Mouse (Mus musculus): ENCODE data around the gene Foxf2. TPM values are rescaled to one million over a fixed set of nuclear protein-coding genes. Genes with fewer than 3 reads are reported as not detected.

The Foxf2 gene
- polyA plus RNA-seq, 1 experiment from 2014 or later: 3.5 TPM

DNA sequence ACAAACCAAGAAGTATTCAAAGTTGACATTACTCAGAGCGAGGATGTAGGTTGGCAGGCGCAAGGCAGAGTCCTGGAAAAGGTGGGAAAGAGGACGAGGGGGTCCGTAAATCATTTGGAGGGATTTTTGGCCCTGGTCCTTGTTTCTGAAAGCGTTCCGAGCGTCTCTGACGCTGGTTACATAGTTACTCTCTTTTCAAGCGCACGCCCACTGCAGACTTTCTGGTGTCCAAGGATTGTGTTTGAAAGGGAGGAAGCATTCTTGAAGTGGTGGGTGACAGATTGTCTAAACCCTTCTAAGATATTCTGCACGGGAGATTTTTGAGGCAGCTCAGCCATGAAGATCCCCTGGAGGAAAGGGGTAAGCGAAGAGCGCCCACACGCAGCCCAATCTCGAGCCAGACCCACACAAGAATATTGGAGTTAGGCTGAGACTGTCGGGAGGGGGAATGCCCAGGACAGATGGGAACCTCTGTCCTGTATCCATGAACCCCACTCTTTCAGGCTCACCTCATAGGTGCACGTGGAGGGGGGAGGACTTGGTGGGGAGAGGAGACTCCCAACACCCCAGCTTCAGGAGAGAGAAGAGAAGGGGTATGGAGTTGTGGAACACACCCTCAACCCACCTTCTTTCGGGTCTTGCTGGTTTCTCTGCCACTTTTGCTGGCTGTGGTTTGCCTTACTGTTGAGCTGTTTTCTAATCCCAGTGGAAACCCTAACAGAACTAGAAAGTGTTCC lies 6.5 kb upstream of the Foxf2 start:
- no peak overlapping the region for H3K27ac ChIP-seq
- H3K4me1 ChIP-seq: peaks cover 39% of the 10 kb centered on the region
- H3K9me3 ChIP-seq: no peaks in the 10 kb centered on the region
- H3K4me3 ChIP-seq: 0 out of 2 replicates have a peak overlapping the region, but pooled peaks have one; percentile 39
- peak; percentile 15 for DNase-seq (ENCODE audit: extremely low spot score, low spot score)
- WGBS: 2% methylated on average over 18 of the region's 18 CpGs
- peaks cover 100% of the 10 kb centered on the region for H3K27me3 ChIP-seq (ENCODE audit: poor library complexity, severe bottlenecking)
- H3K36me3 ChIP-seq (replicated peaks): no peaks in the 10 kb centered on the region

DNA sequence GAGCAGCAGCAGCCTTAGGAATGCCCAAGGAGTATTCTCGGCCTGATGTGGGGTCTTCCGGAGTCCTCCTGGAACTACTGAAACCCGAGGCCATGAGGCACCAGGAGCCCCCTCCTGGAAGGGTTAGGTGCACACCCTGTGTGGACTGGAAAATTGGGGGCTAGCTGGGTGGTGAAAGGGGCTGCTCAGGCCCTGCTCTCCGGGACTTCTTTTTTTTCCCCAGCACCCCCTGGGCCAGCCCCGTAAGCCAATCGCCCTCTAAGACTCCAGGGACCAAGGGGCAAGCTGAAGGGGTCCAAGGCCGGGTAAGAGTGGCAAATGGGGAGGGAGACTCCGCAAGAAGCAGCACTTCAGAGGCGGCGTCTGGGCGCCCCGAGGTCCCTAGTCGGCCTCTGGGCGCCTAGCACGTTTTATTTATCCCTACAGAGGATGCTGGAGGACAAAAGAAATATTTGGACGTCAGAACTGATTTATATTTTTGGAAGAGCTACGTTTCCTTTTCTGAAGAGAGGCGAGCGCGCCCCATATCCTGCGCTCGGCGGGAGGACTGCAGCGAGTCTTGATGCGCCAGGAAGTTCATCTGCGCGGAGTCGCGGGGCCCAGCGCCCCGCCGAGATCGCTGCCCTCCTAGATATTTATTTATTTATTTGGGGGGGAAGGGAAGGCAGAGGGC lies 5.7 kb upstream of the Foxf2 start:
- H3K36me3 ChIP-seq (replicated peaks): no peaks in the 10 kb centered on the region
- no peak overlapping the region; the same call in 1 of the 2 replicates for H3K27ac ChIP-seq
- peak overlapping the region; percentile 23 for H3K4me3 ChIP-seq
- peaks cover 43% of the 10 kb centered on the region for H3K4me1 ChIP-seq
- peaks cover 100% of the 10 kb centered on the region for H3K27me3 ChIP-seq (ENCODE audit: poor library complexity, severe bottlenecking)
- DNase-seq (ENCODE audit: extremely low spot score, low spot score): peak; percentile 25
- no peaks in the 10 kb centered on the region for H3K9me3 ChIP-seq
- WGBS: under 1% methylated on average over 33 of the region's 33 CpGs

DNA sequence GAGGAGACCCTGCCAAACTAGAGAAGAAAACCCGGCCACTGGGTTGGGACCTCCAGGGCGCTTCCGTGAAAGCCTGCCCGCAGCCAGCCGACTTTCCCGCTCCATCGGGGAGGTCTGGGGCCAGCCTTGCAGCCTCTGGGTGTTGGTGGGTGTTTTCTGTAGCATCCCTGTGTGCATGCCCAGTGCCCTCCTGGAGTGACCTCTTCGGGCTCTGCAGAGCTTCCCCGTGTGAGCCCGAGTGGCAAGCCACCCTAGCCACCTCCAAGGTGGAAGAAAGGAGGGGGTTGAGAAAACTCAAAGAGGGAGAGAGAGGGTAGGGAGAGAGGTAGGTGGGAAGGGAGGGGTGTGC lies 5.1 kb upstream of the Foxf2 start:
- WGBS: under 1% methylated on average over 10 of the region's 10 CpGs
- Histone ChIP-seq H3K9me3 (no peaks in the 10 kb centered on the region), H3K4me1 (peaks cover 45% of the 10 kb centered on the region), H3K36me3 (replicated peaks) (no peaks in the 10 kb centered on the region), H3K27me3 (ENCODE audit: poor library complexity, severe bottlenecking) (peaks cover 100% of the 10 kb centered on the region), H3K4me3 (peak overlapping the region; percentile 23), H3K27ac (no peak overlapping the region)
- no peak for DNase-seq (ENCODE audit: extremely low spot score, low spot score)

DNA sequence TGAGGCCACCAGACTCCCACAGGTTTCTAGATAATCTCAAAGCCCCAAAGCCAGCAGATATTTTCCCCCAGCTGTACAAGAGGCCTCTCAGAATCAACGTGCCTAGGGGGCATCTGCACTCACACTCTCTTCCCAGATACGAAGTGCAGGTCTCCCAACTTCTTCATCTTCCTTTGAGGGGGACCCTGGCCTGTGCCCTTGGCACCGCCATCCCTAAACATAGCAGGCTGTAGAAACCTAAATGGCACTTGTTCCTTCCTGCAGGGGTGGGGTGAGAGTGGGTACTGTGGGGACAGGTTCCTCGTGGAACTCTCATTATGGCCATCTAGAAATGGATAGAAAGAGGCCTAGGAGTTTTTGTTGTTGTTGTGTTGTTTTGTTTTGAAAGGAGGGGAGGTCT lies 4.7 kb upstream of the Foxf2 start:
- no peak for DNase-seq (ENCODE audit: extremely low spot score, low spot score)
- Histone ChIP-seq H3K36me3 (replicated peaks) (no peaks in the 10 kb centered on the region), H3K4me1 (peaks cover 50% of the 10 kb centered on the region)

DNA sequence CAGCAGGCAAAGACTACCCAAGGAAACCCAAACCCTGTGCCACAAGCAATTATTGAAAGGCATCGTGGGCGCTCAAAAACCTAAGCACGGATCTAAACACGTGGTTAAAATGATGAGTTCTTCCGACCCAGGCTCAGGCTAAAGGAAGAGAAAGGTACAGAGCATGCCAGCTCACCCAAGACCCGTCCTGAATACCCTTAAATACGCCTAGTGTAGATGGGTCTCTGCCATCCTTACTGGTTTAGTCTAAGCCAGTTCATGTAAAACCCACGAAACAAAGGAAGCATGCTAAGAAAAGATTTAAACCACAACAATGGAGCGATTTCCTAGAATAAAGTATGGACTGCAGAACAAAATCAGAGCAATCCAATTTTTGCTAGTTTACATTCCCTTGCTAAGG lies 3.9 kb upstream of the Foxf2 start:
- H3K27me3 ChIP-seq (ENCODE audit: poor library complexity, severe bottlenecking): peaks cover 100% of the 10 kb centered on the region
- no peak for DNase-seq (ENCODE audit: extremely low spot score, low spot score)
- no peak overlapping the region for H3K4me3 ChIP-seq
- H3K27ac ChIP-seq: no peak overlapping the region
- no peaks in the 10 kb centered on the region for H3K9me3 ChIP-seq
- H3K4me1 ChIP-seq: peaks cover 58% of the 10 kb centered on the region
- 2% methylated on average over 9 of the region's 9 CpGs for WGBS
- H3K36me3 ChIP-seq (replicated peaks): no peaks in the 10 kb centered on the region

More for the DNA sequence above, 4.7 kb upstream of the Foxf2 start:
- 1% methylated on average over 4 of the region's 4 CpGs for WGBS
- H3K27me3 ChIP-seq (ENCODE audit: poor library complexity, severe bottlenecking): peaks cover 100% of the 10 kb centered on the region
- no peaks in the 10 kb centered on the region for H3K9me3 ChIP-seq
- no peak overlapping the region for H3K4me3 ChIP-seq
- no peak overlapping the region for H3K27ac ChIP-seq

DNA sequence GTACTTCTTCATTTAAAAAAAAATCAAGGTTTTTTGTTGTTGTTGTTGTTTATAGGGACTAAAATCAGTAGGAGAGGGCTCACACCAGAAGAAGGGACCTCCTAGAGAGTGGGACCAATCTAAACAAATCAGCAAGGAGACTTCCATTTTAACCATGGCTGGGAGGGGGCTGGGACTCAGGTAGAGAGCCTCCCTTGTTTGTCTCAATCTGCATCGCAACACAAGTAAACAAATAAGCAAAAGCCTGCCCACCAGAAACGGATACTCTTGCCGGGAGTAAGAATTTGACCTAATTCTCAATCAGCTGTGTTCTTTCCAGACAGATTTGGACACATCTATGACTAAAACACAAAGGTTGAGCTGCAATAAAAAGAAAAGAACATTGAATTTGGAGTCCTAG lies 3.2 kb upstream of the Foxf2 start:
- H3K4me1 ChIP-seq: peaks cover 62% of the 10 kb centered on the region
- peaks cover 100% of the 10 kb centered on the region for H3K27me3 ChIP-seq (ENCODE audit: poor library complexity, severe bottlenecking)
- no peaks in the 10 kb centered on the region for H3K9me3 ChIP-seq
- H3K4me3 ChIP-seq: no peak overlapping the region
- no peak overlapping the region for H3K27ac ChIP-seq
- H3K36me3 ChIP-seq (replicated peaks): no peaks in the 10 kb centered on the region
- DNase-seq (ENCODE audit: extremely low spot score, low spot score): no peak
- 2% methylated on average over 3 of the region's 3 CpGs for WGBS

DNA sequence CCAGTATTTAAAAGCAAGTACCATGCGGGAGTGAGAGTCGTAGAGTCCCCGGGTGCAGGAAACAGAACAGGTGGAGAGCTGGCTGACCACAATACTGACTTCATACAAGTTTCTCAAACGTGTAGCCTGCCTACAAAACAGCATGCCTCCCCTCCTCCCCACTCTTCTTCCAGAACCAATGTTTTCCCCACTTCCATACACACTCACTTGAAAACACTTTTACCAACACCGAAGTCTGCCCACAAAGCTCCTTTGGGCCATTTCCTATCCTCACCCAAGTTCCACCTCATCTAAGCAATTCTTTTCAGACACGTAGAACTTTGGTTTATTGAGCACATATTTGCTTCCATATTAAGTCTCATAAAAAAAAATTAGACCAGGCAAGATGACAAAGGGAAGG lies 2.3 kb upstream of the Foxf2 start:
- H3K4me3 ChIP-seq: no peak overlapping the region
- no peaks in the 10 kb centered on the region for H3K36me3 ChIP-seq (replicated peaks)
- DNase-seq (ENCODE audit: extremely low spot score, low spot score): no peak
- 2% methylated on average over 6 of the region's 6 CpGs for WGBS
- H3K27ac ChIP-seq: no peak overlapping the region
- H3K4me1 ChIP-seq: peaks cover 57% of the 10 kb centered on the region
- H3K9me3 ChIP-seq: no peaks in the 10 kb centered on the region
- peaks cover 100% of the 10 kb centered on the region for H3K27me3 ChIP-seq (ENCODE audit: poor library complexity, severe bottlenecking)

DNA sequence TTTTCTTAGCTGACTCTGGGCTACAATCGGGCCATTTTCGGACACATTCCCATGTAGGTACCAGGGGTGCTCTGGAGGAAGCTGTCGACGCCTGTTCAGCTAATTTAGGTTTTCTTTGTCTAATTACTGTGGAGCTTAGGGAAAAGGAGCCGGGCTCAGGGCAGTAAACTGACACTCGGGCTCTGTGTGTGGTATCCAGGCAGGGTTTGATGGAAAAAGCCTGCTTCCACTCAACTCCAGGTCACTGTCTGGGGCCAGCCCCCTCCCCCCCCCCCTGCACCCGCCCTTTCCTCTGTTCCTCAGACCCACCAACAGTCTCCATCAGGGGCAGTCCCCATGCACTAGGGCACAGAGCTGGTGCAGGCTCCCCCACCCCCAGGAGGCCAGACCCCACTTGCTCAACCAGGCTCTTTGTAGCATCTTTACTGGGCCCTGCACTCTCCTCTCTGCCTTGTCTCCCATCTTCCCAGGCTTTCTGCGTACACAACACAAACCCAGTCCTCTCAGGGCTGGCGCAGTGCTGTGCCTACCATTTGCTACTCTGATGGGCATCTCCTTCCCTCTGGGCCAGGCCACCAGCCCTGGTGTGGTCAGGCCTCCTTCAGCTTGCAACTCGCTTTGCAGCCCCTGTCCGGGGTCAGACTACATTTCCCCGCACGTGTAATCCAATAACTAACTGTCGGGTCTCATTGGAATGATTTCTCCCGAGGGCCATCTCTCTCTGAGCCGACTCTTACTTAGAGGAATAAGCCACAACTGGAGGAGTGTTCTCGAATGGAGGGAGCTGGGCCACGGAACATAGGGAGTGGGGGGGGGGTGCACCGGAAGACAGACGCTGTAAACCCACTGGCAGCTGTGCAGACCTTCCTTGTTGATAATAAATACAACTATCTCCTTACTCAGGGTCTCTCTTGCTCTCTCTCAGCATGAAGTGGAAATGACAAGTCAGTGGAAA lies 1.4 kb upstream of the Foxf2 start:
- H3K9me3 ChIP-seq: no peaks in the 10 kb centered on the region
- peaks cover 56% of the 10 kb centered on the region for H3K4me1 ChIP-seq
- no peaks in the 10 kb centered on the region for H3K36me3 ChIP-seq (replicated peaks)
- DNase-seq (ENCODE audit: extremely low spot score, low spot score): peak; percentile 43
- peaks cover 100% of the 10 kb centered on the region for H3K27me3 ChIP-seq (ENCODE audit: poor library complexity, severe bottlenecking)
- no peak overlapping the region for H3K27ac ChIP-seq
- under 1% methylated on average over 19 of the region's 20 CpGs for WGBS
- peak overlapping the region; percentile 55; the same call in 1 of the 2 replicates for H3K4me3 ChIP-seq

DNA sequence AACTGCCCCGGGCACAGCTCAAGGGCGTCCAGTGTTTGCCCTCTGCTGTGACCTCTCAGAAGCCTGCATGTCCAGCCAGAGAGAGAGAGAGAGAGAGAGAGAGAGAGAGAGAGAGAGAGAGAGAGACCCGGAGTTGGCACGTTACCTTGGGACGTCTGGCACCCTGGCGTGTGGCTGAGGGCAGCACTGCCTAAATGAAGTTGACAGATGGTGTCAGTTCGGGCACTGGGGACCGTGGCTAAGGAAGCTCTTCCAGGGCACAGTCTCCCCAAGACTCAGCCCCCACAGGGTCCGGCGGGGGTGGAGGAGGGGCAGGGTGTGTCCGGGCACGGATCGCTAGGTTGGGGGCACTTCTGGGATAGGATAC lies 667 bp upstream of the Foxf2 start:
- H3K4me1 ChIP-seq: peaks cover 58% of the 10 kb centered on the region

DNA sequence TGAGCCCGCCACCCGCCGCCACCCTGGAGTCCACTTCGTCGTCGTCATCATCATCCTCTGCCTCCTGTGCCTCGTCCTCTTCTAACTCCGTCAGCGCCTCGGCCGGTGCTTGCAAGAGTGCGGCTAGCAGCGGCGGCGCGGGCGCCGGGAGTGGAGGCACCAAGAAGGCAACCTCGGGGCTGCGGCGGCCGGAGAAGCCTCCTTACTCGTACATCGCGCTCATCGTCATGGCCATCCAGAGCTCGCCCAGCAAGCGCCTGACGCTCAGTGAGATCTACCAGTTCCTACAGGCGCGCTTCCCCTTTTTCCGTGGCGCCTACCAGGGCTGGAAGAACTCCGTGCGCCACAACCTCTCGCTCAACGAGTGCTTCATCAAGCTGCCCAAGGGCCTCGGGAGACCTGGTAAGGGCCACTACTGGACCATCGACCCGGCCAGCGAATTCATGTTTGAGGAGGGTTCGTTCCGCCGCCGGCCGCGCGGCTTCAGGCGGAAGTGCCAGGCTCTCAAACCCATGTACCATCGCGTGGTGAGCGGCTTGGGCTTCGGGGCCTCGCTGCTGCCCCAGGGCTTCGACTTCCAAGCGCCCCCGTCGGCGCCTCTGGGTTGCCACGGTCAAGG lies 676 bp downstream of the Foxf2 start:
- Histone ChIP-seq H3K4me1 (peaks cover 53% of the 10 kb centered on the region), H3K36me3 (replicated peaks) (no peaks in the 10 kb centered on the region), H3K27me3 (ENCODE audit: poor library complexity, severe bottlenecking) (peaks cover 100% of the 10 kb centered on the region), H3K9me3 (no peaks in the 10 kb centered on the region), H3K27ac (peak overlapping the region; percentile 73), H3K4me3 (peak overlapping the region; percentile 55)
- peak; percentile 56 for DNase-seq (ENCODE audit: extremely low spot score, low spot score)
- under 1% methylated on average over 60 of the region's 60 CpGs for WGBS

More for the DNA sequence above, 667 bp upstream of the Foxf2 start:
- H3K36me3 ChIP-seq (replicated peaks): no peaks in the 10 kb centered on the region
- peaks cover 100% of the 10 kb centered on the region for H3K27me3 ChIP-seq (ENCODE audit: poor library complexity, severe bottlenecking)
- peak overlapping the region; percentile 55 for H3K4me3 ChIP-seq
- H3K27ac ChIP-seq: no peak overlapping the region; the same call in none of the 2 replicates
- H3K9me3 ChIP-seq: no peaks in the 10 kb centered on the region
- 0% methylated on average over 13 of the region's 13 CpGs for WGBS
- no peak for DNase-seq (ENCODE audit: extremely low spot score, low spot score)

DNA sequence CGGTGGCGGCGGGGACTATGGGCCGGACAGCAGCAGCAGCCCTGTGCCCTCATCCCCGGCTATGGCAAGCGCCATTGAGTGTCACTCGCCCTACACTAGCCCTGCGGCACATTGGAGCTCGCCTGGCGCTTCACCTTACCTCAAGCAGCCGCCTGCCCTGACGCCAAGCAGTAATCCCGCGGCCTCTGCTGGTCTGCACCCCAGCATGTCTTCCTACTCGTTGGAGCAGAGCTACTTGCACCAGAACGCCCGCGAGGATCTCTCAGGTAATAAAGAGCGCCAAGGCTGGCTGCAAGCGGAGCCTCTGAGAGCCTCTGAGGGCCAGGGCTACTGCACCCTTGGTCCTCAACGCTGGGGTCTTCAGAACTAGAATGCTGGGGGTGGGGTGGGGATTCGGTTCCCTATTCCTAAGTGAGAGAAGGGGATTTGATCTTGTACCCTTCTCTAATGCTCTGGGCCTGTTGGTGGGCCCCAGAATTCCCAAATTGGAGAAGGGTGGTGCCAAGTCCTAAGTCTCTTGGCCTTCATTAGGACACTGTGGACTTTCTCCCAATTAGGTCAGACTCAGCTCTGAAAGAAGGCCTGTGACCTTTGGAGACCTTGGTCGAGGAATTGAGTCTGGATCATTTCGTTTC lies 1.5 kb downstream of the Foxf2 start:
- WGBS: under 1% methylated on average over 24 of the region's 24 CpGs
- peak overlapping the region; percentile 73 for H3K27ac ChIP-seq
- peaks cover 100% of the 10 kb centered on the region for H3K27me3 ChIP-seq (ENCODE audit: poor library complexity, severe bottlenecking)
- DNase-seq (ENCODE audit: extremely low spot score, low spot score): peak; percentile 37
- peak overlapping the region; percentile 55 for H3K4me3 ChIP-seq
- peaks cover 53% of the 10 kb centered on the region for H3K4me1 ChIP-seq
- H3K9me3 ChIP-seq: no peaks in the 10 kb centered on the region
- no peaks in the 10 kb centered on the region for H3K36me3 ChIP-seq (replicated peaks)
